Mouse (Mus musculus) hindbrain, embryonic 14.5 days (tissue): ENCODE results near the gene Agtrap. TPM values are rescaled to one million over a fixed set of nuclear protein-coding genes. Genes with fewer than 3 reads are reported as not detected.

Experiments
- ATAC-seq: fragments of 200-750 bp; cut with Nextera tagmentation; 2 replicates; pipeline ENCODE4 v1.8.0; 2017; ENCODE audit warnings: moderate number of reproducible peaks, mild to moderate bottlenecking, moderate TSS enrichment, moderate library complexity; ENCODE audit not compliant: low FRiP score
- DNase-seq: peaks from one replicate; pipeline ENCODE4 v3.0.0-alpha.2; 2015; ENCODE audit warnings: low spot score
- H3K27ac ChIP-seq: fragments of 300-500 bp; sonication (generic); 2 replicates; pipeline ENCODE4 v1.5.1; 2014; ENCODE audit warnings: mild to moderate bottlenecking, moderate library complexity
- H3K27me3 ChIP-seq: fragments of 300-500 bp; sonication (generic); 2 replicates; pipeline ENCODE4 v1.6.1; 2014; ENCODE audit warnings: mild to moderate bottlenecking, low read length, mixed read lengths; ENCODE audit not compliant: control insufficient read depth, insufficient read depth
- H3K36me3 ChIP-seq: fragments of 300-500 bp; sonication (generic); replicated peaks from 2 replicates; pipeline ENCODE4 v1.6.1; 2014; ENCODE audit not compliant: control insufficient read depth, insufficient read depth
- H3K4me1 ChIP-seq: fragments of 300-500 bp; sonication (generic); replicated peaks from 2 replicates; pipeline ENCODE4 v1.6.1; 2014; ENCODE audit warnings: antibody characterized with exemption, low read length, mixed read lengths; ENCODE audit not compliant: control insufficient read depth, insufficient read depth
- H3K4me2 ChIP-seq: fragments of 300-500 bp; sonication (generic); replicated peaks from 2 replicates; pipeline ENCODE4 v1.6.1; 2014; ENCODE audit warnings: mild to moderate bottlenecking, moderate library complexity
- H3K4me3 ChIP-seq: fragments of 300-500 bp; sonication (generic); replicated peaks from 2 replicates; pipeline ENCODE4 v1.5.1; 2014; ENCODE audit warnings: mild to moderate bottlenecking, low read length
- H3K9ac ChIP-seq: fragments of 300-500 bp; sonication (generic); 2 replicates; pipeline ENCODE4 v1.6.1; 2014
- H3K9me3 ChIP-seq: fragments of 300-500 bp; sonication (generic); 2 replicates; pipeline ENCODE4 v1.6.1; 2016; ENCODE audit warnings: low read length; ENCODE audit not compliant: control insufficient read depth
- WGBS: fragments of 180-500 bp; shearing (Covaris S2); extraction: QIAGEN DNeasy Blood & Tissue Kit; methylation state at CpG from one replicate; pipeline ENCODE4 v1.1.7; 2014; 5-methylcytosine and 5-hydroxymethylcytosine counted together
- polyA plus RNA-seq: library from polyadenylated mRNA; unstranded; fragments of >200 nt; fragmentation: Nextera tagmentation; extraction: Ambion mirVana; gene quantifications from 2 replicates; pipeline ENCODE4 v1.2.1, GENCODE M21; 2014

The Agtrap gene
- polyA plus RNA-seq, 1 experiment from 2014 or later = 6.6 TPM

DNA sequence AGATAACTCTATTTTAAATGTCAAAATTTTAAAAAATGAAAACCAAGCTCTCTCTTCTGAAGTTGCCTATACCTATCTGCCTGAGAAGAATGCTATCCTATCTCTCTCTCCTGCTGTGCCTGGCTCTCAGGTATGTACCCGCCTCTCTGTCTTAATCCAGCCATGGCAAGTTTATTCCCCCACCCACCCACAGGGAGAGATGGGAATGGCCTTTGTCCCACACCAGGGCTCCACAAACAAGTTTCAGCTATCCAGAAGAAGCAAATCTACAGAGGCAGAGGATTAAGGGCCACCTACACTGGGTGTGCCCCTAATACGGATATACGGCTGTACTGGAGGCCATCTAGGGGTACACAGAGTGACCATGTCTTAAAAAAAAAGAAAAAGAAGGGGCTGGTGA lies 52.4 kb downstream of the Agtrap start:
- no peak overlapping the region for H3K9ac ChIP-seq
- no peaks in the 10 kb centered on the region for H3K27me3 ChIP-seq
- H3K9me3 ChIP-seq = no peaks in the 10 kb centered on the region
- H3K36me3 ChIP-seq = peaks cover 59% of the 10 kb centered on the region
- H3K4me3 ChIP-seq = no peak overlapping the region
- no peak overlapping the region for H3K4me2 ChIP-seq
- H3K27ac ChIP-seq = no peak overlapping the region
- H3K4me1 ChIP-seq = peaks cover 23% of the 10 kb centered on the region
- ATAC-seq = no peak
- WGBS = 90% methylated on average over 3 of the region's 3 CpGs
- DNase-seq = no peak

DNA sequence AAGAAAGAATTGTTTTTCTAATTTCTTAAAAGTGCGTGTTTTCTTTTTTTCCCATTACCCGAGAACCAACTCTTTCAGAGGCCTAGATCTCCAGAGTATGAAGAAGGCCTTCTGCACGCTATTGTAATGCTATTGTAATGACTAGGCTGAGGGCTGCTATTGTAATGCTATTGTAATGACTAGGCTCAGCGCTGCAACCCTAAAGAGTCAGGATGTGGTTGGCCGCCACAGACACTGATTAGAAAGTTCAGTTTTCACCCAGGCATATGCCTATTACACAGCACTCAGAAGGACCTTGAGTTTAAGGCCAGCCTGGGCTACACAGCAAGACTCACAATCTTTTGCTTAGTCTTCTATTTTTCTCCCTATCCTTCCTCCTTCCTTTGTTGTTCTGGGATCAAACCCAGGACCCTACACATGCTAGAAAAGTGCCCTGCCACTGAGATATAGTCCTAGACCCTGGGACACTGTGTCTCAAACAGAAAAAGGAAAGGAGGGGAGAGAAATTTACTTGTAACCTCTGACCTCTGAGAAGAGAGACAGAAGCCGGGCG lies 53.9 kb downstream of the Agtrap start:
- no peak overlapping the region for H3K4me3 ChIP-seq
- ATAC-seq = no peak
- H3K27ac ChIP-seq = no peak overlapping the region
- no peaks in the 10 kb centered on the region for H3K27me3 ChIP-seq
- no peaks in the 10 kb centered on the region for H3K9me3 ChIP-seq
- no peak overlapping the region for H3K4me2 ChIP-seq
- WGBS = 61% methylated on average over 7 of the region's 7 CpGs
- peaks cover 72% of the 10 kb centered on the region for H3K36me3 ChIP-seq
- no peak overlapping the region for H3K9ac ChIP-seq
- peaks cover 11% of the 10 kb centered on the region for H3K4me1 ChIP-seq
- no peak for DNase-seq

DNA sequence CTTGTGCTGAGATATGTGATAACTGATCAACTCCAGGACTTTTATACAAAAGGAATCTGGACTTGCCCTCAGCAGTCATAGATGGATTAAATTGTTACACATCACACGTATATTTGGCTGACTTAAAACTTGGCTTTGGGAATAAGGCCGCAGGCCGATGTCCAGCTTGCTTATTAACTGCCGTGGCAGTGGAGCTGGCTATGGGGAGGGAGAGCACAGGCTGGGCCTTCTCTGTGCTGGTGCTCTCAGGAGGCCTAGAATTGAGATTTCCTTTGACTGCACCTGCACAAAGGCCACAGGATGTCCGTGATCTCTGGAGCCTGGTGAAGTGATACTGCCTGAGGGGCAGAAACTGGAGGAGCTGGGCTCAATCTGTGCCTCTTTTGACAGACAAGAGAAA lies 57.3 kb downstream of the Agtrap start:
- Histone ChIP-seq H3K27ac (no peak overlapping the region), H3K27me3 (no peaks in the 10 kb centered on the region), H3K9me3 (no peaks in the 10 kb centered on the region), H3K4me3 (no peak overlapping the region), H3K9ac (no peak overlapping the region), H3K4me2 (no peak overlapping the region), H3K4me1 (no peaks in the 10 kb centered on the region; the same call in 1 of the 2 replicates), H3K36me3 (peaks cover 89% of the 10 kb centered on the region)
- DNase-seq (no peak), ATAC-seq (no peak)
- WGBS = 89% methylated on average over 5 of the region's 5 CpGs

DNA sequence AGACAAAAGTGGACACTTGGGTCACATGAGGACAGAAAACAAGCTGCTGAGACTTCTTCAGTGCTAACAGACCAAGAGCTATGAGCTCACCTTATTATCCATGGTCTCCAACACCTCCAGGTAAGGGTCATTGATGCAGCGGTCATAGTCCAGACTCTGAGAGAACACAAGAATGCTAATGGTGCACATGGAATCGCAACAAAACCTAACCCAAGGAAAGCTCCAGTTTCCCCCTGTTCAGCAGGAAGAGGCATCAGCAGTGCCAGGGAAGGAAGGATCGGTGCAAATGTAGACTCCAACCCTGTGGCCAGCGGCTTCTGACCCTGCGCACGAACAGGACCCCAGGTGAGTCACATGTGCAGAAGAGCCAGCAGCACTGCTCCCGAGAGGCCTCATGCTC lies 58.5 kb downstream of the Agtrap start:
- Histone ChIP-seq H3K4me3 (no peak overlapping the region), H3K4me2 (no peak overlapping the region), H3K4me1 (no peaks in the 10 kb centered on the region), H3K36me3 (peaks cover 90% of the 10 kb centered on the region), H3K9me3 (no peaks in the 10 kb centered on the region), H3K27me3 (no peaks in the 10 kb centered on the region), H3K27ac (no peak overlapping the region), H3K9ac (no peak overlapping the region)
- DNase-seq = no peak
- WGBS = 91% methylated on average over 7 of the region's 7 CpGs
- no peak for ATAC-seq

Other genes starting within 250 kb of the Agtrap start
- 7.2 and 7.3 TPM in 2 replicates for gene Zfp933, start 239.7 kb downstream of the Agtrap start, polyA plus RNA-seq
- 20.8 and 25.5 TPM in 2 replicates for gene Miip, start 219.2 kb downstream of the Agtrap start, polyA plus RNA-seq
- gene Fv1, start 219.1 kb downstream of the Agtrap start, polyA plus RNA-seq = 7.2 and 11.3 TPM in 2 replicates
- gene Mfn2, start 183.3 kb downstream of the Agtrap start, polyA plus RNA-seq = 83.4 and 91.6 TPM in 2 replicates
- gene Plod1, start 151.3 kb downstream of the Agtrap start, polyA plus RNA-seq = 25.3 and 28.1 TPM in 2 replicates
- 15.8 and 19.4 TPM in 2 replicates for gene 2510039O18Rik, start 147.1 kb downstream of the Agtrap start, polyA plus RNA-seq
- gene Nppb, start 102.2 kb downstream of the Agtrap start, polyA plus RNA-seq = 0.25 TPM in 1 of 2 replicates, not detected in the other
- 2.4 TPM in 2 replicates for gene Nppa, start 87.3 kb downstream of the Agtrap start, polyA plus RNA-seq
- gene Clcn6, start 49.2 kb downstream of the Agtrap start, polyA plus RNA-seq = 24.8 and 28.7 TPM in 2 replicates
- 17.4 and 18.7 TPM in 2 replicates for gene Mthfr, start 49.0 kb downstream of the Agtrap start, polyA plus RNA-seq
- 114 and 124 TPM in 2 replicates for gene Mad2l2, start 42.4 kb upstream of the Agtrap start, polyA plus RNA-seq
- gene Draxin, start 42.7 kb upstream of the Agtrap start, polyA plus RNA-seq = 16.9 and 17.4 TPM in 2 replicates
- gene Fbxo6, start 64.1 kb upstream of the Agtrap start, polyA plus RNA-seq = 18.1 and 18.3 TPM in 2 replicates
- 98.6 and 101 TPM in 2 replicates for gene Fbxo44, start 72.5 kb upstream of the Agtrap start, polyA plus RNA-seq
- 13.1 and 14.0 TPM in 2 replicates for gene Fbxo2, start 72.6 kb upstream of the Agtrap start, polyA plus RNA-seq
- gene Disp3, start 199.9 kb upstream of the Agtrap start, polyA plus RNA-seq = 16.6 and 16.9 TPM in 2 replicates